Mouse (Mus musculus) CH12.LX (cell line): ENCODE data around the gene Pex12. TPM values are rescaled to one million over a fixed set of nuclear protein-coding genes. Genes with fewer than 3 reads are reported as not detected.
"Not testable (repeated sequence)": the region's sequence is repeated elsewhere in the genome, so short reads cannot be mapped to it uniquely, and the experiment has no call there.

Experiments used
- DNase-seq: peaks from one replicate; pipeline ENCODE4 v3.0.0-alpha.2; 2013; ENCODE audit errors: extremely low read depth
- H3K27ac ChIP-seq: 2 replicates; pipeline ENCODE4 v1.5.1; 2012; ENCODE audit warnings: low read depth, mild to moderate bottlenecking, control low read depth, moderate library complexity; ENCODE audit not compliant: insufficient read depth
- H3K27me3 ChIP-seq: replicated peaks from 2 replicates; pipeline ENCODE3; 2012; ENCODE audit warnings: inconsistent platforms
- H3K36me3 ChIP-seq, 2 experiments: replicated peaks in 1 of 2; 2 replicates each; pipeline versions ENCODE3 to v1.6.1; 2012; ENCODE audit warnings: inconsistent platforms in 1 of 2, low read length in 1 of 2, mild to moderate bottlenecking in 1 of 2, mixed read lengths in 1 of 2, moderate library complexity in 1 of 2; ENCODE audit not compliant: control insufficient read depth in 1 of 2, insufficient read depth in 1 of 2
- H3K4me1 ChIP-seq, 2 experiments: 2 replicates each; pipeline ENCODE4 v1.6.1; 2012; ENCODE audit warnings: inconsistent platforms in 1 of 2, moderate library complexity in 1 of 2; ENCODE audit not compliant: insufficient read depth in 2 of 2, control insufficient read depth in 1 of 2
- H3K4me2 ChIP-seq: 2 replicates; pipeline ENCODE4 v1.6.1; 2012; ENCODE audit warnings: low read depth, mild to moderate bottlenecking, control low read depth; ENCODE audit not compliant: poor library complexity, insufficient read depth, severe bottlenecking
- H3K4me3 ChIP-seq, 3 experiments: fragments of 150-350 bp in 1 of 3; sonication (generic) in 1 of 3; replicated peaks in 1 of 3; 2 replicates each; pipeline versions ENCODE3 to v1.5.1; 2011 to 2012; ENCODE audit warnings: low read depth in 2 of 3, low read length in 2 of 3, mild to moderate bottlenecking in 2 of 3, moderate library complexity in 2 of 3, control low read depth in 1 of 3, improper control_type of control experiment in 1 of 3, inconsistent platforms in 1 of 3, mixed read lengths in 1 of 3; ENCODE audit not compliant: poor library complexity in 1 of 3
- H3K79me2 ChIP-seq: replicated peaks from 2 replicates; pipeline ENCODE4 v1.6.1; 2012; ENCODE audit warnings: mild to moderate bottlenecking, moderate library complexity; ENCODE audit not compliant: control insufficient read depth, poor library complexity, insufficient read depth, severe bottlenecking; ENCODE audit errors: extremely low read depth
- H3K9ac ChIP-seq: 2 replicates; pipeline ENCODE4 v1.6.1; 2012; ENCODE audit warnings: low read depth, mild to moderate bottlenecking, control low read depth, moderate library complexity; ENCODE audit not compliant: insufficient read depth
- H3K9me3 ChIP-seq: replicated peaks from 2 replicates; pipeline ENCODE3; 2012; ENCODE audit warnings: low read length, inconsistent platforms, mixed read lengths
- E2F4 ChIP-seq: IDR thresholded peaks from 2 replicates; pipeline ENCODE4 v1.6.1; 2011; ENCODE audit warnings: low read depth, low read length, improper control_type of control experiment; ENCODE audit not compliant: insufficient replicate concordance
- EP300 ChIP-seq: IDR thresholded peaks from 2 replicates; pipeline ENCODE4 v1.6.1; 2011; ENCODE audit warnings: low read length, improper control_type of control experiment
- IRF4 ChIP-seq: IDR thresholded peaks from 2 replicates; pipeline ENCODE4 v1.6.1; 2014; ENCODE audit warnings: low read depth, mild to moderate bottlenecking, inconsistent platforms, low read length, improper control_type of control experiment
- JUND ChIP-seq: conservative IDR thresholded peaks from 2 replicates; pipeline ENCODE4 v1.6.1; 2011; ENCODE audit warnings: low read depth, low read length, improper control_type of control experiment
- PAX5 ChIP-seq: IDR thresholded peaks from 2 replicates; pipeline ENCODE4 v1.6.1; 2012; ENCODE audit warnings: low read length, inconsistent platforms, mixed read lengths
- POLR2A ChIP-seq: IDR thresholded peaks from 2 replicates; pipeline ENCODE4 v1.6.1; 2011; ENCODE audit warnings: low read depth, mild to moderate bottlenecking, improper control_type of control experiment, low read length
- SMC3 ChIP-seq: IDR thresholded peaks from 2 replicates; pipeline ENCODE4 v1.6.1; 2011; ENCODE audit warnings: low read depth, low read length, improper control_type of control experiment
- UBTF ChIP-seq: IDR thresholded peaks from 2 replicates; pipeline ENCODE4 v1.6.1; 2012; ENCODE audit warnings: low read depth, mild to moderate bottlenecking, inconsistent platforms, low read length, improper control_type of control experiment, moderate library complexity
- USF1 ChIP-seq: IDR thresholded peaks from 2 replicates; pipeline ENCODE4 v1.6.1; 2014; ENCODE audit warnings: low read depth, mild to moderate bottlenecking, inconsistent platforms, low read length, improper control_type of control experiment
- ZC3H11A ChIP-seq: IDR thresholded peaks from 2 replicates; pipeline ENCODE4 v1.6.1; 2012; ENCODE audit warnings: low read depth, mild to moderate bottlenecking, inconsistent platforms, low read length, improper control_type of control experiment
- dilution Hi-C: fragments of 300-500 bp; cut with MboI; formaldehyde crosslinking; loops from 2 replicates; pipeline ENCODE4 v1.14.3; 2020; ENCODE audit warnings: low sequenced_read_pairs; ENCODE audit not compliant: extremely low pct_unique_long_range_greater_than_20kb, extremely low pct_ligation_motif_present
- in situ Hi-C: fragments of 300-500 bp; cut with MboI; formaldehyde crosslinking; loops from 3 replicates; pipeline ENCODE4 v1.14.3; 2019; ENCODE audit warnings: low sequenced_read_pairs, low pct_ligation_motif_present, low pct_unique_long_range_greater_than_20kb, mixed read lengths
- polyA plus RNA-seq: library from polyadenylated mRNA; unstranded; fragments of >175 nt; gene quantifications from 2 replicates; pipeline ENCODE4 v1.2.1, GENCODE M21; 2012; ENCODE audit warnings: low read depth; ENCODE audit not compliant: insufficient read length
- total RNA-seq, 2 experiments: library from RNA; depleted of rRNA; stranded (reverse); fragments of 300-350 nt in 1 of 2; fragments of >200 nt in 1 of 2; gene quantifications; 2 replicates each; pipeline ENCODE4 v1.2.3; 2012 to 2014

The Pex12 gene
- total and polyA plus RNA-seq, 3 experiments: 8.2 to 30.7 (median 9.5) TPM

GRCm38 (mm10) chr11:83262673-83263072 lies 39.7 kb downstream of the Pex12 start:
- Histone ChIP-seq H3K36me3 (peaks cover 27 to 31% of the 10 kb centered on the region in 2 experiments), H3K4me3 (no peak overlapping the region), H3K9me3 (no peaks in the 10 kb centered on the region), H3K27ac (no peak overlapping the region), H3K27me3 (no peaks in the 10 kb centered on the region), H3K4me1 (no peaks in the 10 kb centered on the region), H3K4me2 (no peak overlapping the region), H3K9ac (no peak overlapping the region), H3K79me2 (peaks cover 2% of the 10 kb centered on the region; the same call in 1 of the 2 replicates)
- dilution Hi-C loops: no loop called here
- no peak for TF ChIP-seq EP300
- no peak for TF ChIP-seq ZC3H11A
- TF ChIP-seq UBTF: no peak
- no peak for TF ChIP-seq E2F4
- TF ChIP-seq PAX5: no peak
- TF ChIP-seq JUND: no peak
- no peak for TF ChIP-seq SMC3
- no peak for TF ChIP-seq POLR2A
- TF ChIP-seq USF1: no peak
- TF ChIP-seq IRF4: no peak
- in situ Hi-C loops: loop anchor here (10.0 kb wide), 1 partner anchor 348 kb away; the partner anchor contains the start of gene Unc45b
- DNase-seq: no peak

- H3K9ac ChIP-seq, H3K27ac ChIP-seq, dilution Hi-C loops, in situ Hi-C loops, H3K79me2 ChIP-seq, H3K4me2 ChIP-seq, DNase-seq, H3K9me3 ChIP-seq, H3K27me3 ChIP-seq, H3K4me1 ChIP-seq, H3K4me3 ChIP-seq: not testable (repeated sequence)
- H3K36me3 ChIP-seq: peaks cover 48 to 55% of the 10 kb centered on the region in 2 experiments
These were observed 45.2 kb downstream of the Pex12 start for GRCm38 (mm10) chr11:83257211-83257610.

Other genes with a start within 250 kb of the Pex12 start
- 209 and 215 TPM in 2 replicates for gene Slfn2, start 237.5 kb downstream of the Pex12 start, total RNA-seq (2012; rRNA removed)
- 211 and 241 TPM in 2 replicates for gene Slfn2, start 237.5 kb downstream of the Pex12 start, total RNA-seq (2014; rRNA removed)
- 112 TPM in 2 replicates for gene Slfn2, start 237.5 kb downstream of the Pex12 start, polyA plus RNA-seq
- gene Slfn1, start 185.7 kb downstream of the Pex12 start, total RNA-seq (2012; rRNA removed): not detected in 2 replicates
- not detected in 2 replicates for gene Slfn1, start 185.7 kb downstream of the Pex12 start, total RNA-seq (2014; rRNA removed)
- gene Slfn1, start 185.7 kb downstream of the Pex12 start, polyA plus RNA-seq: not detected in 2 replicates
- 0.04 TPM in 1 of 2 replicates, not detected in the other for gene Slfn4, start 127.4 kb downstream of the Pex12 start, total RNA-seq (2012; rRNA removed)
- not detected in 2 replicates for gene Slfn4, start 127.4 kb downstream of the Pex12 start, total RNA-seq (2014; rRNA removed)
- gene Slfn4, start 127.4 kb downstream of the Pex12 start, polyA plus RNA-seq: 0.07 TPM in 1 of 2 replicates, not detected in the other
- 10.6 and 11.2 TPM in 2 replicates for gene Slfn3, start 111.3 kb downstream of the Pex12 start, total RNA-seq (2012; rRNA removed)
- 19.5 and 21.4 TPM in 2 replicates for gene Slfn3, start 111.3 kb downstream of the Pex12 start, total RNA-seq (2014; rRNA removed)
- gene Slfn3, start 111.3 kb downstream of the Pex12 start, polyA plus RNA-seq: 30.4 and 33.1 TPM in 2 replicates
- not detected in 2 replicates for gene Slfn14, start 15.9 kb downstream of the Pex12 start, total RNA-seq (2012; rRNA removed)
- not detected in 2 replicates for gene Slfn14, start 15.9 kb downstream of the Pex12 start, total RNA-seq (2014; rRNA removed)
- not detected in 2 replicates for gene Slfn14, start 15.9 kb downstream of the Pex12 start, polyA plus RNA-seq
- gene Ap2b1, start 3.6 kb downstream of the Pex12 start, total RNA-seq (2012; rRNA removed): 59.1 and 60.1 TPM in 2 replicates
- gene Ap2b1, start 3.6 kb downstream of the Pex12 start, total RNA-seq (2014; rRNA removed): 57.6 and 58.3 TPM in 2 replicates
- gene Ap2b1, start 3.6 kb downstream of the Pex12 start, polyA plus RNA-seq: 75.7 and 78.8 TPM in 2 replicates
- 0.21 and 0.42 TPM in 2 replicates for gene Rasl10b, start 106.6 kb upstream of the Pex12 start, total RNA-seq (2012; rRNA removed)
- gene Rasl10b, start 106.6 kb upstream of the Pex12 start, total RNA-seq (2014; rRNA removed): not detected in 2 replicates
- gene Rasl10b, start 106.6 kb upstream of the Pex12 start, polyA plus RNA-seq: 0.08 TPM in 1 of 2 replicates, not detected in the other
- gene Gas2l2, start 126.9 kb upstream of the Pex12 start, total RNA-seq (2012; rRNA removed): not detected in 2 replicates
- gene Gas2l2, start 126.9 kb upstream of the Pex12 start, total RNA-seq (2014; rRNA removed): not detected in 2 replicates
- not detected in 2 replicates for gene Gas2l2, start 126.9 kb upstream of the Pex12 start, polyA plus RNA-seq
- gene 1700020L24Rik, start 135.1 kb upstream of the Pex12 start, total RNA-seq (2012; rRNA removed): 0.21 and 0.55 TPM in 2 replicates
- not detected in 2 replicates for gene 1700020L24Rik, start 135.1 kb upstream of the Pex12 start, total RNA-seq (2014; rRNA removed)
- 0.34 and 0.40 TPM in 2 replicates for gene 1700020L24Rik, start 135.1 kb upstream of the Pex12 start, polyA plus RNA-seq
- 0.04 and 0.17 TPM in 2 replicates for gene Mmp28, start 160.5 kb upstream of the Pex12 start, total RNA-seq (2012; rRNA removed)
- gene Mmp28, start 160.5 kb upstream of the Pex12 start, total RNA-seq (2014; rRNA removed): not detected in 2 replicates
- not detected in 2 replicates for gene Mmp28, start 160.5 kb upstream of the Pex12 start, polyA plus RNA-seq
- 60.4 and 69.8 TPM in 2 replicates for gene Taf15, start 170.5 kb upstream of the Pex12 start, total RNA-seq (2012; rRNA removed)
- 38.8 and 39.5 TPM in 2 replicates for gene Taf15, start 170.5 kb upstream of the Pex12 start, total RNA-seq (2014; rRNA removed)
- 367 and 488 TPM in 2 replicates for gene Taf15, start 170.5 kb upstream of the Pex12 start, polyA plus RNA-seq
- gene Heatr9, start 219.6 kb upstream of the Pex12 start, total RNA-seq (2012; rRNA removed): not detected in 2 replicates
- not detected in 2 replicates for gene Heatr9, start 219.6 kb upstream of the Pex12 start, total RNA-seq (2014; rRNA removed)
- gene Heatr9, start 219.6 kb upstream of the Pex12 start, polyA plus RNA-seq: not detected in 2 replicates
- 0.68 TPM in 1 of 2 replicates, not detected in the other for gene Ccl5, start 227.9 kb upstream of the Pex12 start, total RNA-seq (2012; rRNA removed)
- gene Ccl5, start 227.9 kb upstream of the Pex12 start, total RNA-seq (2014; rRNA removed): 0.60 TPM in 1 of 2 replicates, not detected in the other
- 1.3 and 1.9 TPM in 2 replicates for gene Ccl5, start 227.9 kb upstream of the Pex12 start, polyA plus RNA-seq